ENCODE assay signal across 8 mouse cellular contexts in the genomic region with DNA sequence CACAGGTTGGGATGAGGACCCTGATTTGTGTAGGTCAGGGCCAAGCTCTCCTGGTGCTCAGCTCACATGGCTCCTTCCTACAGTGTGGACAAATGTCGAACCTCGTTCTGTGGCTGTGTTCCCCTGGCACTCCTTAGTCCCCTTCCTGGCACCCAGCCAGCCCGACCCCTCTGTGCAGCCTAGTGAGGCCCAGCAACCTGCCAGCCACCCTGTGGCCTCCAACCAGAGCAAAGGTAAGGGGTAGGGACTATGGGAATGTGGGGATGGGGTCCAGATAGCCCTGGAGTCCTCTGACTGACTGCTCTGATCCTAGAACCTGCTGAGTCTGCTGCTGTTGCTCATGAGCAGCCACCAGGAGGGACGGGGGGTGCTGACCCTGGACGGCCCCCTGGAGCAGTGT. TPM values are rescaled to one million over a fixed set of nuclear protein-coding genes. Genes with fewer than 3 reads are reported as not detected.
DNase-seq lines count a peak whose midpoint lies in the region; ATAC-seq lines count a peak whose summit lies in the region.

No protein-coding gene starts in this region.

- 69% methylated on average over 5 of the region's 5 CpGs for WGBS in heart, embryonic 11.5 days (ENCODE audit: insufficient replicate concordance)
- WGBS in intestine, embryonic 15.5 days, result 63% methylated on average over 5 of the region's 5 CpGs
- 64% methylated on average over 5 of the region's 5 CpGs for WGBS in stomach, embryonic 16.5 days

- no peak overlapping the region; the same call in 1 of the 2 replicates for H3K9ac ChIP-seq in heart, embryonic 11.5 days (ENCODE audit: low read depth, low read length)
- no peak overlapping the region; the same call in 1 of the 2 replicates for H3K9ac ChIP-seq in intestine, embryonic 15.5 days
- H3K9ac ChIP-seq in stomach, embryonic 16.5 days (ENCODE audit: low read length), result peak overlapping the region; percentile 88; the same call in 1 of the 2 replicates

- no peak overlapping the region for H3K27ac ChIP-seq in heart, embryonic 11.5 days (ENCODE audit: low read depth, low read length)
- no peak overlapping the region for H3K27ac ChIP-seq in intestine, embryonic 15.5 days
- H3K27ac ChIP-seq in stomach, embryonic 16.5 days (ENCODE audit: low read length), result no peak overlapping the region

- no peak overlapping the region for H3K4me2 ChIP-seq in heart, embryonic 11.5 days
- peak overlapping the region; percentile 92; the same call in 1 of the 2 replicates for H3K4me2 ChIP-seq in intestine, embryonic 15.5 days (replicated peaks)
- H3K4me2 ChIP-seq in stomach, embryonic 16.5 days (ENCODE audit: low read depth, low read length), result peak overlapping the region; percentile 83

- peaks cover 41% of the 10 kb centered on the region for H3K4me1 ChIP-seq in heart, embryonic 11.5 days (ENCODE audit: control insufficient read depth, insufficient read depth, low read length)
- H3K4me1 ChIP-seq in intestine, embryonic 15.5 days (replicated peaks), result peaks cover 43% of the 10 kb centered on the region
- peaks cover 40% of the 10 kb centered on the region for H3K4me1 ChIP-seq in stomach, embryonic 16.5 days (ENCODE audit: control insufficient read depth, insufficient read depth, low read length)

- no peak for DNase-seq in heart, postnatal 10 days
- peak; percentile 65 for DNase-seq in right cerebral cortex, postnatal 4 days
- DNase-seq in right cerebral cortex, adult 18-20 months, result no peak
- DNase-seq in left cerebral cortex, postnatal 14 days (ENCODE audit: low spot score in 2 of 2), result no peak
- DNase-seq in right cerebral cortex, postnatal 36 days (ENCODE audit: low spot score in 2 of 2), result no peak

- H3K9me3 ChIP-seq in heart, embryonic 11.5 days (replicated peaks; ENCODE audit: control insufficient read depth, low read length), result no peaks in the 10 kb centered on the region; the same call in 1 of the 2 replicates
- no peaks in the 10 kb centered on the region for H3K9me3 ChIP-seq in intestine, embryonic 15.5 days
- H3K9me3 ChIP-seq in stomach, embryonic 16.5 days (replicated peaks; ENCODE audit: control insufficient read depth, low read length), result no peaks in the 10 kb centered on the region

- intact Hi-C loops in heart, postnatal 10 days (cut with DNase I), result loop anchor here (5.0 kb wide), 1 partner anchor 93 kb away; no protein-coding TSS in a partner anchor
- intact Hi-C loops in left cerebral cortex, postnatal 14 days (cut with DNase I), result loop anchor here (5.0 kb wide), 1 partner anchor 33 kb away; a partner anchor contains a TSS

- no peaks in the 10 kb centered on the region for H3K27me3 ChIP-seq in heart, embryonic 11.5 days (ENCODE audit: control insufficient read depth, insufficient read depth, low read length)
- no peaks in the 10 kb centered on the region for H3K27me3 ChIP-seq in intestine, embryonic 15.5 days (replicated peaks)
- H3K27me3 ChIP-seq in stomach, embryonic 16.5 days (ENCODE audit: control insufficient read depth, insufficient read depth, low read length), result no peaks in the 10 kb centered on the region

- peak overlapping the region; percentile 8; the same call in 1 of the 2 replicates for H3K4me3 ChIP-seq in heart, embryonic 11.5 days (ENCODE audit: low read depth, low read length)
- H3K4me3 ChIP-seq in intestine, embryonic 15.5 days (replicated peaks), result no peak overlapping the region
- no peak overlapping the region for H3K4me3 ChIP-seq in stomach, embryonic 16.5 days (replicated peaks; ENCODE audit: low read length)

- ATAC-seq in heart, embryonic 11.5 days (replicated peaks; ENCODE audit: insufficient number of reproducible peaks, low FRiP score, low TSS enrichment), result no peak
- no peak for ATAC-seq in intestine, embryonic 15.5 days
- no peak for ATAC-seq in stomach, embryonic 16.5 days (ENCODE audit: insufficient read depth, low FRiP score)

- H3K36me3 ChIP-seq in heart, embryonic 11.5 days (ENCODE audit: control insufficient read depth, insufficient read depth, low read length), result peaks cover 47% of the 10 kb centered on the region
- peaks cover 48% of the 10 kb centered on the region for H3K36me3 ChIP-seq in intestine, embryonic 15.5 days
- H3K36me3 ChIP-seq in stomach, embryonic 16.5 days (ENCODE audit: control insufficient read depth, insufficient read depth, low read length), result peaks cover 37% of the 10 kb centered on the region

RNA-seq across cellular contexts. Expression of a gene that starts 13.0 kb away (rescaled TPM):
- 141 and 158 TPM in 2 replicates for polyA plus RNA-seq in heart, embryonic 11.5 days (2014; fragmentation: Nextera tagmentation; extraction: Ambion mirVana)
- 10 to 100 TPM; 12.8 to 16.0 TPM for total RNA-seq in heart, postnatal 10 days (2021)
- 173 TPM in 2 replicates for polyA plus RNA-seq in intestine, embryonic 15.5 days (2015; fragmentation: Nextera tagmentation; extraction: Ambion mirVana)
- 186 and 209 TPM in 2 replicates for polyA plus RNA-seq in stomach, embryonic 16.5 days (2015; fragmentation: Nextera tagmentation; extraction: Ambion mirVana)
- total RNA-seq in left cerebral cortex, postnatal 14 days (2021), result 10 to 100 TPM; 25.2 to 32.2 TPM

RNA-seq across cellular contexts. Expression of a gene that starts 16.4 kb away (rescaled TPM):
- 0.54 and 0.63 TPM in 2 replicates for polyA plus RNA-seq in heart, embryonic 11.5 days (2014; fragmentation: Nextera tagmentation; extraction: Ambion mirVana)
- not detected for total RNA-seq in heart, postnatal 10 days (2021)
- 0.41 and 0.71 TPM in 2 replicates for polyA plus RNA-seq in intestine, embryonic 15.5 days (2015; fragmentation: Nextera tagmentation; extraction: Ambion mirVana)
- polyA plus RNA-seq in stomach, embryonic 16.5 days (2015; fragmentation: Nextera tagmentation; extraction: Ambion mirVana), result 0.49 and 0.57 TPM in 2 replicates
- under 1 TPM in 1 of 2 experiments, not detected in 1; 0.29 TPM for total RNA-seq in left cerebral cortex, postnatal 14 days (2021)

RNA-seq across cellular contexts. Expression of a gene that starts 17.3 kb away (rescaled TPM):
- 25.0 and 31.5 TPM in 2 replicates for polyA plus RNA-seq in heart, embryonic 11.5 days (2014; fragmentation: Nextera tagmentation; extraction: Ambion mirVana)
- 10 to 100 TPM; 88.4 to 90.5 TPM for total RNA-seq in heart, postnatal 10 days (2021)
- polyA plus RNA-seq in intestine, embryonic 15.5 days (2015; fragmentation: Nextera tagmentation; extraction: Ambion mirVana), result 26.1 and 26.6 TPM in 2 replicates
- polyA plus RNA-seq in stomach, embryonic 16.5 days (2015; fragmentation: Nextera tagmentation; extraction: Ambion mirVana), result 26.7 and 27.4 TPM in 2 replicates
- 100 to 1,000 TPM; 246 to 255 TPM for total RNA-seq in left cerebral cortex, postnatal 14 days (2021)

RNA-seq across cellular contexts. Expression of a gene that starts 21.1 kb away (rescaled TPM):
- polyA plus RNA-seq in heart, embryonic 11.5 days (2014; fragmentation: Nextera tagmentation; extraction: Ambion mirVana), result 0.17 and 0.25 TPM in 2 replicates
- not detected for total RNA-seq in heart, postnatal 10 days (2021)
- polyA plus RNA-seq in intestine, embryonic 15.5 days (2015; fragmentation: Nextera tagmentation; extraction: Ambion mirVana), result 1.2 and 1.3 TPM in 2 replicates
- polyA plus RNA-seq in stomach, embryonic 16.5 days (2015; fragmentation: Nextera tagmentation; extraction: Ambion mirVana), result 0.57 and 0.66 TPM in 2 replicates
- total RNA-seq in left cerebral cortex, postnatal 14 days (2021), result 10 to 100 TPM; 70.9 to 76.8 TPM

RNA-seq across cellular contexts. Expression of a gene that starts 32.2 kb away (rescaled TPM):
- polyA plus RNA-seq in heart, embryonic 11.5 days (2014; fragmentation: Nextera tagmentation; extraction: Ambion mirVana), result 6.2 and 6.9 TPM in 2 replicates
- total RNA-seq in heart, postnatal 10 days (2021), result 10 to 100 TPM; 28.8 to 29.9 TPM
- 8.1 and 9.2 TPM in 2 replicates for polyA plus RNA-seq in intestine, embryonic 15.5 days (2015; fragmentation: Nextera tagmentation; extraction: Ambion mirVana)
- polyA plus RNA-seq in stomach, embryonic 16.5 days (2015; fragmentation: Nextera tagmentation; extraction: Ambion mirVana), result 9.5 and 10.7 TPM in 2 replicates
- 10 to 100 TPM; 97.4 to 97.8 TPM for total RNA-seq in left cerebral cortex, postnatal 14 days (2021)
